Mouse (Mus musculus) cerebellum, adult 2 months (tissue): ENCODE results near the gene Fam222b. TPM values are rescaled to one million over a fixed set of nuclear protein-coding genes. Genes with fewer than 3 reads are reported as not detected.

Experiments
- DNase-seq, 2 experiments: peaks; one replicate each; pipeline ENCODE4 v3.0.0; 2021
- H3K27ac ChIP-seq: fragments of 200-500 bp; 2 replicates; pipeline ENCODE4 v1.5.1; 2012; ENCODE audit warnings: low read length, control low read depth, inconsistent platforms; ENCODE audit not compliant: insufficient read depth
- H3K27me3 ChIP-seq: fragments of 200-500 bp; 2 replicates; pipeline ENCODE4 v1.6.1; 2012; ENCODE audit warnings: inconsistent platforms, mild to moderate bottlenecking, low read length, moderate library complexity; ENCODE audit not compliant: control insufficient read depth, insufficient read depth
- H3K4me1 ChIP-seq: fragments of 200-500 bp; 2 replicates; pipeline ENCODE4 v1.6.1; 2011; ENCODE audit warnings: low read length; ENCODE audit not compliant: control insufficient read depth, insufficient read depth
- H3K4me3 ChIP-seq: fragments of 200-500 bp; replicated peaks from 2 replicates; pipeline ENCODE3; 2011; ENCODE audit warnings: mild to moderate bottlenecking, low read depth, low read length, control low read depth; ENCODE audit not compliant: insufficient read depth
- CTCF ChIP-seq: fragments of 200-500 bp; IDR thresholded peaks from 2 replicates; pipeline ENCODE4 v1.5.1; 2011; ENCODE audit warnings: low read depth, mild to moderate bottlenecking, control low read depth, low read length, moderate library complexity, borderline replicate concordance; ENCODE audit not compliant: insufficient read depth
- POLR2A ChIP-seq: fragments of 200-500 bp; IDR thresholded peaks from 2 replicates; pipeline ENCODE4 v1.6.1; 2011; ENCODE audit warnings: low read length, control low read depth, borderline replicate concordance; ENCODE audit not compliant: insufficient read depth
- WGBS: fragments of 180-500 bp; shearing (Covaris S2); methylation state at CpG from one replicate; pipeline ENCODE4 v1.1.7; 2018; 5-methylcytosine and 5-hydroxymethylcytosine counted together
- polyA plus RNA-seq: library from polyadenylated mRNA; depleted of rRNA; stranded (reverse); fragments of >200 nt; gene quantifications from 2 replicates; pipeline ENCODE4 v1.2.3, GENCODE M21; 2012

Gene Fam222b
- polyA plus RNA-seq, 1 experiment = 23.5 TPM

DNA sequence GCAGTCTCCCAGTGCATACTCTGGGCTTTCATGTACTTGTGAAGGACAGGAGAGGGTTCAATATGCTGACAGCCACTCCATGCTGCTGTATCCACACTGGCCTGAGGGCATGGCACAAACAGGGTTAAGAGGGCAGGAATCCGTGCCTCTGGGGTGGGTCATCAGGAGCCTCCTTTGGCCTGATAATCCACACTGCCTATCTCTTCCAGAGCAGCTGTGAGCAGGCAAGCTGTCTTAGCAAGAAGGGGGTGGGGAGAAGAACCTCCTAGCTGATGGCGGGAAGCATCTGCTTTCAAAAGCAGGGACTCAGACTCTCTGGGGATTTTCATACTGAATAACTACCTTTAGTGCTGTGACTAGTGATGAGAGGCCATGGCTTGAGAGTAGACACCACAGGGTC lies 28.6 kb upstream of the Fam222b start:
- Histone ChIP-seq H3K4me3 (no peak overlapping the region), H3K27me3 (no peaks in the 10 kb centered on the region), H3K4me1 (no peaks in the 10 kb centered on the region), H3K27ac (no peak overlapping the region)
- no peak for TF ChIP-seq CTCF
- TF ChIP-seq POLR2A = no peak
- no peak for DNase-seq
- WGBS = 48% methylated on average over 2 of the region's 2 CpGs

DNA sequence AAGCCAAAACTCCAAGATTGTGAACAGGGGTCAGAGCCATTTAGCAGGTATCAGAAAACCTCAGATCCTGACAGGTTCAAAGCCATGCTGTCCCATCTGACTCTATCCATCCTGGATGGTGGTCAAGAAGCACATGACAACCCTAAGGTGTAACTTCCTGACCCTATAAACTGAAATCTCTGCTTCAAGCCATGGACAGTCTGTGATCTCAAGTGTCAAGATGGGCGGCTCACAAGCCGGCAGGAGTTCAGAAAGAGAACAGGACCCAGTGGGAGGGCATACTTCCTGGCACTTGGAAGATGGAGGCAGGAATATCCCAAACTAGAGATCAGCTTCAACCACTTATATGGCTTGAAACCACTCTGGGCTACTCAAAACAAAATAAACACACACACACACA lies 27.8 kb upstream of the Fam222b start:
- no peak for DNase-seq
- Histone ChIP-seq H3K4me1 (no peaks in the 10 kb centered on the region), H3K27me3 (no peaks in the 10 kb centered on the region), H3K27ac (no peak overlapping the region), H3K4me3 (no peak overlapping the region)
- TF ChIP-seq POLR2A (no peak), CTCF (no peak)
- WGBS = 45% methylated on average over 2 of the region's 2 CpGs

DNA sequence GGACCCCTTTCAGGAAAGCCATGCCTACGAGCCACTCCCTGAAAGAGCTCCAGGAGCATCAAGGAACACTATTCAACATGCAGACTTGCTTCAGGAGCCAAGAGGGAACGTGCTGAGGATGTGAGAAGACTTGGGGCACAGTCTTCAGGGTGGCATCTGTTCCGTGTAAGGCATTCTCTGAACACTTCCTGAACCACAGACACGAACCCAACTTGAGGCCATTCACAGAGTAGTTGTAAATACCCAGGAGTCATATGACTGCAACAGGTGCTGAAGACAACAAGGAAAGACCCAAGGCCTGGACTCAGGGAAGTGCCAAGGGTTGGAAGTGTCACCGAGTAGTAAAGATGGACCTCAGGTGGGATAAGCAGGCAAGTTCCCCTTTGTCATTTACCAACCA lies 26.9 kb upstream of the Fam222b start:
- Histone ChIP-seq H3K4me1 (no peaks in the 10 kb centered on the region), H3K4me3 (no peak overlapping the region), H3K27me3 (no peaks in the 10 kb centered on the region), H3K27ac (no peak overlapping the region)
- no peak for TF ChIP-seq CTCF
- TF ChIP-seq POLR2A = no peak
- DNase-seq = no peak
- 61% methylated on average over 5 of the region's 5 CpGs for WGBS

DNA sequence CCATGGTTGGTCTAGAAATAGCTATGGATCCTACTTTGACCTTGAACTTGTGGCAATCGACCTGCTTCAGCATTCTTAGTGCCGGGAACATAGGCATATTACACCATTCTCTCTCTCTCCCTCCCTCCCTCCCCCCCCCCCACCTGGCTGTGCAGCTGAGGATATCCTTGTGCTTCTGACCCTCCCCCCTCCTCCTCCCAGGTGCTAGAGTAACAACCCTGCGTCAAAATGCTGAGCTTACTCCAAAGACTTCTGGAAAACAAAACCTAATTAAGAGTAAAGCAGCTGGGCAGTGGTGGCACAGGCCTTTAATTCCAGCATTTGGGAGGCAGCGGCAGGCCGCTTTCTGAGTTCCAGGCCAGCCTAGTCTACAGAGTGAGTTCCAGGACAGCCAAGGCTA lies 25.3 kb upstream of the Fam222b start:
- H3K27ac ChIP-seq = no peak overlapping the region
- TF ChIP-seq CTCF (no peak), POLR2A (no peak)
- WGBS = 82% methylated on average over 5 of the region's 5 CpGs
- no peaks in the 10 kb centered on the region for H3K27me3 ChIP-seq
- DNase-seq = no peak
- H3K4me3 ChIP-seq = no peak overlapping the region
- H3K4me1 ChIP-seq = no peaks in the 10 kb centered on the region

DNA sequence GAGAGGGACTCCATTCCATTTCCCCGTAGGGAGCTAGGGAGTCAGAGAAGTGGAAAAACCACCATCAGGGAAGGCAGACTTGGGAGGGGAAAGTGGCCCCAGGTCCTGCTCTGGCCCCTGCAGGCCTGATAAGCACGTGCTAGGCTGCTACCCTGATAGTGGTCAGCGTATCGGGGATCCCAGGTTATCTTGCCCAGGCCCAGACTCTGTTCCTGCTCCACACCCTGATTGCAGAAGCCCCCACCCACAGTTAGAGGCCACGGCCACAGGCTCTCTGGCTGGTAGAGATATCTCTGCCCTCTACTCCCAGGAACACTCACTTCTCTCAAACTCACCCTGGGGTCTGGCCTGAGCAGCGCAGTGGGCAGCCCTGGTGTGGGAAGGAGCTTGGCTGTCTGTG lies 24.8 kb upstream of the Fam222b start:
- WGBS = 88% methylated on average over 6 of the region's 6 CpGs
- no peak overlapping the region for H3K27ac ChIP-seq
- no peak for DNase-seq
- H3K27me3 ChIP-seq = no peaks in the 10 kb centered on the region
- H3K4me3 ChIP-seq = no peak overlapping the region
- TF ChIP-seq POLR2A (no peak), CTCF (no peak)
- no peaks in the 10 kb centered on the region for H3K4me1 ChIP-seq

GRCm38 (mm10) chr11:78071938-78072337 lies 22.5 kb upstream of the Fam222b start:
- no peak overlapping the region for H3K4me3 ChIP-seq
- DNase-seq = no peak
- H3K4me1 ChIP-seq = no peaks in the 10 kb centered on the region
- H3K27me3 ChIP-seq = no peaks in the 10 kb centered on the region
- WGBS = 79% methylated on average over 5 of the region's 5 CpGs
- H3K27ac ChIP-seq = no peak overlapping the region
- TF ChIP-seq CTCF = no peak
- no peak for TF ChIP-seq POLR2A

- no peak for TF ChIP-seq POLR2A
- Histone ChIP-seq H3K4me1 (no peaks in the 10 kb centered on the region), H3K4me3 (no peak overlapping the region), H3K27me3 (no peaks in the 10 kb centered on the region), H3K27ac (no peak overlapping the region)
- DNase-seq = no peak
- 26% methylated on average over 6 of the region's 6 CpGs for WGBS
Observed at GRCm38 (mm10) chr11:78072425-78073130, 21.9 kb upstream of the Fam222b start.

DNA sequence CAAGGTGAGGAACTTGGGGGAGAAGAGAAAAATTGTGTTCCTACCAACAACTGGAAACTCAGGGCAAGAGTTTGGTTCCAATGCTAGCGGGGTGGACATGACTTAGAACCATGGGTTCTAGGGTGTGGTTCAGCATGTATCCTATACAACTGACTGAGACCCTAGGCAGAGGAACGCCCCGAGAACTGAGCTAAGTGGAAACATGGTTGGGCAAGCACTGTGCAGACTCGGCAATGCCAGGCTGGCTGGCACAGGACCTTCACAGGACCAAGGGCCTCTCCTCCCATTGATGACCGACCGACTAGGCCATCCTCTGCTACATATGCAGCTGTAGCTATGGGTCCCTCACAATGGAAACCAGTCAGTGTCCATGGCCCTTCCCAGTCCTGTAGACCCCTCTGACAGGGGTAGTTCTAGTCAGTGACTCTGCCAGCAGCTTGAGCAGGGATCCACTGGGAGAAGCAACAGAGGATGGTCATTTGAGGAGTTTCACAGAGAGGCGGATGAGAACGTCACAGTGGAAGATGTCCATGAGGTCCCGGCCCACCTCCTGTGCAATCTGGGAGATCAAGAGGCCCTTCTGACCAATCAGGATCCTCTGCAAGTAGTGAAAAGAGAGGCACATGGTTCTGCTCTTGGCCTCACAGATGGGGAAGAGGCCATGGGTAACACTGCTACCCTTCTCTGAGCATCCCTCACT lies 20.7 kb upstream of the Fam222b start:
- no peak for TF ChIP-seq POLR2A
- TF ChIP-seq CTCF = no peak
- WGBS = 92% methylated on average over 9 of the region's 9 CpGs
- no peak overlapping the region for H3K4me3 ChIP-seq
- no peak for DNase-seq
- H3K27me3 ChIP-seq = no peaks in the 10 kb centered on the region
- H3K27ac ChIP-seq = no peak overlapping the region
- H3K4me1 ChIP-seq = no peaks in the 10 kb centered on the region
